Mouse (Mus musculus): ENCODE data around the gene Depdc1a. TPM values are rescaled to one million over a fixed set of nuclear protein-coding genes. Genes with fewer than 3 reads are reported as not detected.

Gene Depdc1a
- polyA plus RNA-seq, 1 experiment from 2014 or later, result 4.2 TPM

Other genes starting within 250 kb of the Depdc1a start
- gene Rpe65, start 103.7 kb downstream of the Depdc1a start, polyA plus RNA-seq (2015; fragmentation: Nextera tagmentation; extraction: Ambion mirVana), result not detected in 2 replicates